Mouse (Mus musculus): ENCODE results near the gene Cys1. TPM values are rescaled to one million over a fixed set of nuclear protein-coding genes. Genes with fewer than 3 reads are reported as not detected.
"Not testable (repeated sequence)": the region's sequence is repeated elsewhere in the genome, so short reads cannot be mapped to it uniquely, and the experiment has no call there.

Cys1 gene
- polyA plus RNA-seq, 1 experiment from 2014 or later: 0.97 TPM

DNA sequence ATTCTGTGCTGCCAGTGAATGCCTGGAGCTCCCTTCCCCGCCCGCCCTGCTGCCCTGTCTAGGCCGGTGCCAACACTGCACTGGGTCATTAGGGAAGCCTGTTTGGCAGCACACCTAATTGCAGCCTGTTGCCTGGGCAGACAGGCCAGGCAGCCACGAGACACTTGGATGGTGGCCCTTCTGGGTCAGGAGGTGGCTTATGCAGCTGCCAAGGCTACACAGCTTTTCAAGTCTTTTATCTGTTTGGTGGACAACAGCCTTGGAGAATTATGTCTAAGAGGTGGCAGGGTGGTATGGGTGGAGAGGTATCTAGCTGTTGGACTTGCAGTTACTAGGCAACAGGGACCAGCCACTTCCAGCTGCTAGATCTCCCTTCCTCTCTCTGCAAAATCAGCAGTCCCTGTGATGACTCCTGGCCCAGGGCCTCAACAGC lies 39.2 kb downstream of the Cys1 start:
- Histone ChIP-seq H3K36me3 (ENCODE audit: control insufficient read depth, insufficient read depth) (no peaks in the 10 kb centered on the region), H3K4me3 (ENCODE audit: low read length) (no peak overlapping the region), H3K4me1 (ENCODE audit: control insufficient read depth, insufficient read depth, low read length) (peaks cover 14% of the 10 kb centered on the region), H3K27me3 (ENCODE audit: control insufficient read depth, insufficient read depth, low read length) (no peaks in the 10 kb centered on the region), H3K27ac (ENCODE audit: low read length) (peak overlapping the region; percentile 49; the same call in 1 of the 2 replicates), H3K4me2 (ENCODE audit: low read depth, low read length) (no peak overlapping the region), H3K9ac (ENCODE audit: low read length) (no peak overlapping the region), H3K9me3 (replicated peaks; ENCODE audit: control insufficient read depth, low read length) (no peaks in the 10 kb centered on the region)
- peak; percentile 68 for ATAC-seq (replicated peaks; ENCODE audit: extremely low read depth, insufficient read depth, low FRiP score)
- 59% methylated on average over 4 of the region's 4 CpGs for WGBS

DNA sequence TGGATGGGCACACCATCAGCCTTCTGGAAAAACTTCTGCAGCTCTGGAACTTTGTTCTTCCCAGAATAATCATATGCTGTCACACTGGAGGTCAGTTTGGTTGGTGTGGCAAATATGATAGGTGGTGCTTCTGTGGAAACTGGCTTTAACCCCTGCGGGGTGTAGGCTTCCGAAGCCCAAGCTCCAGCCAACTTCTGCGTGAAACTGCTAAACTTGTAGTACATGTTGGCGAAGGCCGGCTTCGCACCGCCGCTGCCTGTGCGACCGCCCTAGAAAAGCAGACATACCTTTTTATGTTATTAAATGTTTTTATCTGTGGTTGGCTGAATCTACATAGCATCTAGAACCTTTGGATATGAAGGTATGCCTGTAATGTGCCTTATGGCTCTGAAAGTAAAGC lies 42.8 kb downstream of the Cys1 start:
- H3K27me3 ChIP-seq (ENCODE audit: control insufficient read depth, insufficient read depth, low read length); H3K9me3 ChIP-seq (replicated peaks; ENCODE audit: control insufficient read depth, low read length); ATAC-seq (replicated peaks; ENCODE audit: extremely low read depth, insufficient read depth, low FRiP score); H3K36me3 ChIP-seq (ENCODE audit: control insufficient read depth, insufficient read depth); H3K9ac ChIP-seq (ENCODE audit: low read length); H3K4me3 ChIP-seq (ENCODE audit: low read length); H3K27ac ChIP-seq (ENCODE audit: low read length); H3K4me2 ChIP-seq (ENCODE audit: low read depth, low read length): not testable (repeated sequence)
- 96% methylated on average over 10 of the region's 10 CpGs for WGBS
- H3K4me1 ChIP-seq (ENCODE audit: control insufficient read depth, insufficient read depth, low read length): peaks cover 15% of the 10 kb centered on the region

DNA sequence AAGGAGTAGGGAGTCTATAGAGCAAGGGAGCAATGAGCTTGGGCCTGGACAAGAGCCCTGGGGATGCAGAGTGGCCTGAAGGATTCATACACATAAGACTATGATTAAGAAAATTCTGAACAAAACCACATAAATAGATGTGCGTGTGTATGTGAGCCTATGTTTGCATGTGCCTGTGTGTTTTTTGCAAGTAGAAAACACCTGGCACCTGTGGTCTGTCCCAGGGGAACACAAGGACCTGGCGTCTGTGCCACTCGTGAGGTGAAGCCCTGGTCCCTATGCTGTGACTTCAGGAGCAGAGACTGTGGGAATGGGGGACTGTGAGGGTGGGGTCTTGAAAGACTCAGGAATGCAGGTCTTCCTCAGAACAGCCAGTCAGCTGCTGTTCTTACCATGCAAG lies 47.0 kb downstream of the Cys1 start:
- H3K27ac ChIP-seq (ENCODE audit: low read length): peak overlapping the region; percentile 29
- H3K4me3 ChIP-seq (ENCODE audit: low read length): no peak overlapping the region
- H3K27me3 ChIP-seq (ENCODE audit: control insufficient read depth, insufficient read depth, low read length): no peaks in the 10 kb centered on the region
- WGBS: 82% methylated on average over 3 of the region's 3 CpGs
- H3K4me1 ChIP-seq (ENCODE audit: control insufficient read depth, insufficient read depth, low read length): peaks cover 9% of the 10 kb centered on the region
- ATAC-seq (replicated peaks; ENCODE audit: extremely low read depth, insufficient read depth, low FRiP score): no peak
- no peak overlapping the region for H3K9ac ChIP-seq (ENCODE audit: low read length)
- H3K4me2 ChIP-seq (ENCODE audit: low read depth, low read length): no peak overlapping the region
- H3K36me3 ChIP-seq (ENCODE audit: control insufficient read depth, insufficient read depth): no peaks in the 10 kb centered on the region
- H3K9me3 ChIP-seq (replicated peaks; ENCODE audit: control insufficient read depth, low read length): no peaks in the 10 kb centered on the region

DNA sequence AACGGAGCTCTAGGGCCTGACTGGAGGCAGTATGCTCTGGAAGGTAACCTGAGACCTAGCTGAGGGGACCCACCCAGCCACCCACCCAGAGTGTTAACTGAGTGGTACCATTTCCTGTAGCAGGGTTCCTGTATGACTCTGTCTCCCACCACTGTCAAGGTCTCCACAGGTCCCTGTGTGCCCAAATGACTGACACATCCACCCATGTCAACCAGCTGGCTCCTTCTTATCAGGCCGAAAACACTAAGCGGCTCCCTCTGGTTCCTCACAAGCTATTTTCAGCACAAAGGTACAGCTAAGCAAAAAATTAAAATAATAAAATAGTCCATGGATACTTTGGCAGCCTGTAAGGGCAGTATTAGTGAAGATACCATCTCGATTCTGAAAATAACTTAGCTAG lies 47.4 kb downstream of the Cys1 start:
- ATAC-seq (replicated peaks; ENCODE audit: extremely low read depth, insufficient read depth, low FRiP score): peak; percentile 39; the same call in 1 of the 2 replicates
- Histone ChIP-seq H3K9me3 (replicated peaks; ENCODE audit: control insufficient read depth, low read length) (no peaks in the 10 kb centered on the region), H3K4me3 (ENCODE audit: low read length) (no peak overlapping the region), H3K36me3 (ENCODE audit: control insufficient read depth, insufficient read depth) (no peaks in the 10 kb centered on the region), H3K27me3 (ENCODE audit: control insufficient read depth, insufficient read depth, low read length) (no peaks in the 10 kb centered on the region), H3K27ac (ENCODE audit: low read length) (peak overlapping the region; percentile 29), H3K4me2 (ENCODE audit: low read depth, low read length) (no peak overlapping the region), H3K4me1 (ENCODE audit: control insufficient read depth, insufficient read depth, low read length) (peaks cover 9% of the 10 kb centered on the region), H3K9ac (ENCODE audit: low read length) (no peak overlapping the region)
- WGBS: 36% methylated on average over 4 of the region's 4 CpGs

DNA sequence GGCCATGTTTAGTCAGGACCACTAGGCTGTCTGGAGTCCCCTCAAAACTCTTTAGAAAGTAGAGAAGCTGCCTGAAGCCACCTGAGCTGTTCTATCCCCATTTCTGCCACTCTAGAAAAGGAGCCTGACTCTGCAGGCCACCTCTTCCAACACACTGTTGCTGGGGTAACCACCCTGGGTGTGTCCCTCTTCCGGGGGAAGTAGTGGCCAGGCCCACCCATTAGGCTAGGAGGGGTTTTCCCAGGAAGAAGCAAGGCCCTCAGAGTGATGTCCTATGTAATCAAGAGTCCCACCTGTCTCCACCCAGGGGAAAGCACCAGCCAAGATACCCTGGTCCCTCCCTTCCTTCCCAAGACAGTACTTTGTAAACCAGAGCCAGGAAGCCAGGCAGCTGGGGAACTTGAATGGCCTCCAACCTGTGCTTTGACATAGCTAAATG lies 47.8 kb downstream of the Cys1 start:
- peaks cover 9% of the 10 kb centered on the region for H3K4me1 ChIP-seq (ENCODE audit: control insufficient read depth, insufficient read depth, low read length)
- no peak overlapping the region for H3K4me3 ChIP-seq (ENCODE audit: low read length)
- H3K27me3 ChIP-seq (ENCODE audit: control insufficient read depth, insufficient read depth, low read length): no peaks in the 10 kb centered on the region
- H3K4me2 ChIP-seq (ENCODE audit: low read depth, low read length): no peak overlapping the region
- no peak overlapping the region for H3K9ac ChIP-seq (ENCODE audit: low read length)
- H3K27ac ChIP-seq (ENCODE audit: low read length): peak overlapping the region; percentile 29
- no peaks in the 10 kb centered on the region for H3K36me3 ChIP-seq (ENCODE audit: control insufficient read depth, insufficient read depth)
- 62% methylated on average over 1 of the region's 1 CpGs for WGBS
- H3K9me3 ChIP-seq (replicated peaks; ENCODE audit: control insufficient read depth, low read length): no peaks in the 10 kb centered on the region
- peak; percentile 19; the same call in 1 of the 2 replicates for ATAC-seq (replicated peaks; ENCODE audit: extremely low read depth, insufficient read depth, low FRiP score)

DNA sequence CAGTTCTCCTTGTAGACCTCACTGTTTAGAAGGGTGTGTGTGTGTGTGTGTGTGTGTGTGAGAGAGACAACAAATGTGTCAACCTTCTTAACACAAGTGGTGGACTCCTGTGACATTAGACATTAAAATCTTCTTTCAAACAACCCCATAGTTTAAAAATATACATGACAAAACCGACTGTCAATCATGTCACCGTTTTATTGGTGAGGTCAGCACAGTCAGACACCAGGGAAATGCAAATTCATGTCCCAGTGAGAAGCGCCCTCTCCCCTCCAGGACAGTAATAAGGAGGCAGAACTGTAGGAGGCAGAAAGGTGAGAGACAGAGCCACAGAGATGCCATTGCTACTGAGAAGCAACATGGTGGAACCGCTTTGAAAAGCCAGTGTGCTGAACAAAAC lies 49.2 kb downstream of the Cys1 start:
- Histone ChIP-seq H3K4me1 (ENCODE audit: control insufficient read depth, insufficient read depth, low read length) (peaks cover 9% of the 10 kb centered on the region), H3K27ac (ENCODE audit: low read length) (no peak overlapping the region), H3K27me3 (ENCODE audit: control insufficient read depth, insufficient read depth, low read length) (no peaks in the 10 kb centered on the region), H3K9ac (ENCODE audit: low read length) (no peak overlapping the region), H3K4me2 (ENCODE audit: low read depth, low read length) (no peak overlapping the region), H3K4me3 (ENCODE audit: low read length) (no peak overlapping the region), H3K9me3 (replicated peaks; ENCODE audit: control insufficient read depth, low read length) (no peaks in the 10 kb centered on the region), H3K36me3 (ENCODE audit: control insufficient read depth, insufficient read depth) (no peaks in the 10 kb centered on the region)
- no peak for ATAC-seq (replicated peaks; ENCODE audit: extremely low read depth, insufficient read depth, low FRiP score)
- 57% methylated on average over 4 of the region's 4 CpGs for WGBS

DNA sequence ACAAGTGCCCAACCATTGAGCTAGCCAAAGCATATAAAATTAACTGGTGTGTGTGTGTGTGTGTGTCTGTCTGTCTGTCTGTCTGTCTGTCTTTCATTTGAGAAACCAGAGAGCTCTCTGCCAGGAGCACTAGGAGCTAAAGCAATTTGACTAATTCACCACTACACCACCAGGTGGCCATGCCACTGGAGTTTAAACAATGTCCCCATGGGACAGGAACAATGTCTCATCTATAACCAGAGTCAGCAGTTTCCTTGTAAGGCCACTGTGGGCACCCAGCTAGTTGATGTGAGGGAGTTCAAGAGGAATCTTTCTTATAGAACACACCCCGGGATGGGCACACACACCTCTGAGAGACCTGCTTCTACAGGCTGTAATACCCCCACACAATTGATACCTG lies 51.4 kb downstream of the Cys1 start:
- Histone ChIP-seq H3K4me2 (ENCODE audit: low read depth, low read length) (no peak overlapping the region), H3K9ac (ENCODE audit: low read length) (no peak overlapping the region), H3K4me3 (ENCODE audit: low read length) (no peak overlapping the region), H3K27me3 (ENCODE audit: control insufficient read depth, insufficient read depth, low read length) (no peaks in the 10 kb centered on the region), H3K27ac (ENCODE audit: low read length) (no peak overlapping the region), H3K4me1 (ENCODE audit: control insufficient read depth, insufficient read depth, low read length) (peaks cover 14% of the 10 kb centered on the region), H3K36me3 (ENCODE audit: control insufficient read depth, insufficient read depth) (no peaks in the 10 kb centered on the region), H3K9me3 (replicated peaks; ENCODE audit: control insufficient read depth, low read length) (no peaks in the 10 kb centered on the region)
- no peak for ATAC-seq (replicated peaks; ENCODE audit: extremely low read depth, insufficient read depth, low FRiP score)
- 63% methylated on average over 1 of the region's 1 CpGs for WGBS

DNA sequence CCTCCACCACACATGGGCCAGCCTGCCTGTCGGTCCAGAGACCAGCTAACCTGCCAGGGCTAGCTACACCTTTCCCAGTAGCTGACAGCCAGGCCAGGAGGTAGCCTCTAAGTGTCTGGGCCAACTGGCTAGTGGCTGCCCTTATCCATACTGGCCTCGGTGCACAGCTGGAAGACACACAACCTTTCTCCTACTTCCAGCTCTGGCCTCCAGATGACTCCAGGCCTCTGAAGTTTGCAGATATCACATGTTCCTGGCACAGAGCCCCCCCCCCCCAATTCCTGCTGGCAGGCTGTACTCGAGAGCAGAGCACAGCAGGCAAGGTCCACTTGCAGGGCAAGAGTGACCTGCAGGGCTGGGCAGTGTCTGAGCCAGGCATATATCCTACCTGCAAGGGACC lies 54.4 kb downstream of the Cys1 start:
- 33% methylated on average over 3 of the region's 3 CpGs for WGBS
- no peaks in the 10 kb centered on the region for H3K36me3 ChIP-seq (ENCODE audit: control insufficient read depth, insufficient read depth)
- H3K9me3 ChIP-seq (replicated peaks; ENCODE audit: control insufficient read depth, low read length): no peaks in the 10 kb centered on the region
- no peaks in the 10 kb centered on the region for H3K27me3 ChIP-seq (ENCODE audit: control insufficient read depth, insufficient read depth, low read length)
- no peak overlapping the region for H3K27ac ChIP-seq (ENCODE audit: low read length)
- H3K9ac ChIP-seq (ENCODE audit: low read length): 0 out of 2 replicates have a peak overlapping the region, but pooled peaks have one; percentile 29
- 0 out of 2 replicates have a peak, but pooled peaks have one; percentile 14 for ATAC-seq (replicated peaks; ENCODE audit: extremely low read depth, insufficient read depth, low FRiP score)
- H3K4me2 ChIP-seq (ENCODE audit: low read depth, low read length): no peak overlapping the region
- peaks cover 13% of the 10 kb centered on the region for H3K4me1 ChIP-seq (ENCODE audit: control insufficient read depth, insufficient read depth, low read length)
- H3K4me3 ChIP-seq (ENCODE audit: low read length): no peak overlapping the region

DNA sequence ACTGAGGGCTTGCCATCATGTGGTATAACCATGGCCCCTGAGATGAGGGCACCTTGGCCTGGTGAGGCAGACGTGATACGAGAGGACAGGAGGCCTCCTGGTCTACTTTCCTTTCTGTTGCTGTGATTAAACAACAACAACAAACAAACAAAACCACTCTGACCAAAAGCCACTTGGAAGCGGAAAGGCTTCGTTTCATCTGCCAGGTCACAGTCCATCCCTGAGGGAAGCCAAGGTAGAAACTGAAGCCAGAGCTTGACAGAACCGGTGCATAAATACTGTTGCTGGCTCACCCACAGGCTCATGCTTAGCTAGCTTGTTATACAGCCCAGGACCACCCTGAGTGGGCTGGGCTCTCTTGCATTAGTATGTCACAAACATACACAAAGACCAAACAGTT lies 55.2 kb downstream of the Cys1 start:
- no peak for ATAC-seq (replicated peaks; ENCODE audit: extremely low read depth, insufficient read depth, low FRiP score)
- Histone ChIP-seq H3K36me3 (ENCODE audit: control insufficient read depth, insufficient read depth) (no peaks in the 10 kb centered on the region), H3K4me3 (ENCODE audit: low read length) (no peak overlapping the region), H3K27ac (ENCODE audit: low read length) (no peak overlapping the region), H3K4me2 (ENCODE audit: low read depth, low read length) (no peak overlapping the region), H3K4me1 (ENCODE audit: control insufficient read depth, insufficient read depth, low read length) (peaks cover 13% of the 10 kb centered on the region), H3K27me3 (ENCODE audit: control insufficient read depth, insufficient read depth, low read length) (no peaks in the 10 kb centered on the region), H3K9me3 (replicated peaks; ENCODE audit: control insufficient read depth, low read length) (no peaks in the 10 kb centered on the region), H3K9ac (ENCODE audit: low read length) (no peak overlapping the region)
- WGBS: 88% methylated on average over 5 of the region's 5 CpGs
